Mouse (Mus musculus): ENCODE results near the gene Dock6. TPM values are rescaled to one million over a fixed set of nuclear protein-coding genes. Genes with fewer than 3 reads are reported as not detected.

Dock6 gene
- total and polyA plus RNA-seq, 3 experiments, result 0.79 to 3.6 (median 3.3) TPM

- no peak for TF ChIP-seq RCOR1 (conservative IDR thresholded peaks at IDR 0.05; ENCODE audit: low read depth, low read length)
- TF ChIP-seq MXI1 (IDR thresholded peaks at IDR 0.05; ENCODE audit: low read depth, low read length), result no peak
- TF ChIP-seq SIN3A (IDR thresholded peaks at IDR 0.05; ENCODE audit: low read length), result no peak
- no peak for TF ChIP-seq CTCF (conservative IDR thresholded peaks at IDR 0.05 in 1 of 2, IDR thresholded peaks at IDR 0.05 in 1 of 2; ENCODE audit: low read depth in 2 of 2, low read length in 2 of 2)
- peak; percentile 72; the same call in 1 of the 2 replicates for TF ChIP-seq MYC (IDR thresholded peaks at IDR 0.05; ENCODE audit: low read depth, low read length)
- TF ChIP-seq POLR2A (IDR thresholded peaks at IDR 0.05; ENCODE audit: low read depth, low read length), result no peak
These were observed 45.5 kb downstream of the Dock6 start (continued) for GRCm38 (mm10) chr9:21806976-21807375.

GRCm38 (mm10) chr9:21806363-21806762, 46.1 kb downstream of the Dock6 start:
- H3K9me3 ChIP-seq (replicated peaks; ENCODE audit: low read length), result no peaks in the 10 kb centered on the region
- H3K36me3 ChIP-seq (replicated peaks in 1 of 2; ENCODE audit: control insufficient read depth in 1 of 2, insufficient read depth in 1 of 2, low read length in 1 of 2), result peaks cover 0 to 4% of the 10 kb centered on the region in 2 experiments
- H3K4me1 ChIP-seq (ENCODE audit: control insufficient read depth in 1 of 2, insufficient read depth in 2 of 2), result peaks cover 10% of the 10 kb centered on the region in 2 experiments; a peak in 3 of 4 replicates
- in situ Hi-C loops (cut with MboI; ENCODE audit: low pct_ligation_motif_present, low pct_unique_long_range_greater_than_20kb, low sequenced_read_pairs), result no loop called here
- H3K27me3 ChIP-seq (replicated peaks), result peaks cover 2% of the 10 kb centered on the region
- no peak overlapping the region for H3K27ac ChIP-seq (ENCODE audit: insufficient read depth, low read depth)
- no peak overlapping the region for H3K9ac ChIP-seq (ENCODE audit: insufficient read depth, low read depth)
- no peak for TF ChIP-seq TCF12 (IDR thresholded peaks at IDR 0.05; ENCODE audit: low read depth, low read length)
- no peak for TF ChIP-seq MXI1 (IDR thresholded peaks at IDR 0.05; ENCODE audit: low read depth, low read length)
- no peak for TF ChIP-seq MAZ (IDR thresholded peaks at IDR 0.05; ENCODE audit: low read depth, low read length)
- TF ChIP-seq MYC (IDR thresholded peaks at IDR 0.05; ENCODE audit: low read depth, low read length), result no peak
- TF ChIP-seq TBP (conservative IDR thresholded peaks at IDR 0.05; ENCODE audit: low read depth, low read length), result no peak
- TF ChIP-seq MEF2A (IDR thresholded peaks at IDR 0.05; ENCODE audit: borderline replicate concordance, low read depth, low read length), result no peak
- TF ChIP-seq E2F4 (IDR thresholded peaks at IDR 0.05; ENCODE audit: insufficient replicate concordance, low read depth, low read length), result no peak
- no peak for TF ChIP-seq SIN3A (IDR thresholded peaks at IDR 0.05; ENCODE audit: low read length)
- TF ChIP-seq ZNF384 (IDR thresholded peaks at IDR 0.05; ENCODE audit: low read depth, low read length), result no peak
- no peak for TF ChIP-seq ZC3H11A (IDR thresholded peaks at IDR 0.05; ENCODE audit: low read depth, low read length)
- no peak for TF ChIP-seq USF2 (conservative IDR thresholded peaks at IDR 0.05; ENCODE audit: low read depth, low read length)
- TF ChIP-seq BHLHE40 (IDR thresholded peaks at IDR 0.05; ENCODE audit: low read depth, low read length), result no peak
- no peak for TF ChIP-seq ZKSCAN1 (IDR thresholded peaks at IDR 0.05; ENCODE audit: borderline replicate concordance, low read depth, low read length)
- TF ChIP-seq KAT2A (IDR thresholded peaks at IDR 0.05; ENCODE audit: insufficient replicate concordance, low read length), result no peak
- DNase-seq (ENCODE audit: extremely low read depth), result no peak
- no peaks in the 10 kb centered on the region for H3K79me2 ChIP-seq (replicated peaks; ENCODE audit: control insufficient read depth, extremely low read depth, insufficient read depth, poor library complexity, severe bottlenecking)
- H3K4me3 ChIP-seq (replicated peaks in 1 of 3; ENCODE audit: low read depth in 2 of 3, low read length in 2 of 3, poor library complexity in 1 of 3), result no peak overlapping the region
- H3K4me2 ChIP-seq (ENCODE audit: insufficient read depth, low read depth, poor library complexity, severe bottlenecking), result no peak overlapping the region
- dilution Hi-C loops (cut with MboI; ENCODE audit: extremely low pct_ligation_motif_present, extremely low pct_unique_long_range_greater_than_20kb, low sequenced_read_pairs), result no loop called here

GRCm38 (mm10) chr9:21803986-21804644, 48.3 kb downstream of the Dock6 start:
- no peak overlapping the region for H3K27ac ChIP-seq (ENCODE audit: insufficient read depth, low read depth)
- H3K4me2 ChIP-seq (ENCODE audit: insufficient read depth, low read depth, poor library complexity, severe bottlenecking), result no peak overlapping the region
- DNase-seq (ENCODE audit: extremely low read depth), result peak; percentile 81
- TF ChIP-seq NRF1 (IDR thresholded peaks at IDR 0.05; ENCODE audit: low read depth, low read length), result 0 out of 2 replicates have a peak, but pooled peaks have one; percentile 12
- TF ChIP-seq ELF1 (IDR thresholded peaks at IDR 0.05; ENCODE audit: low read depth, low read length), result no peak
- peak; percentile 79 for TF ChIP-seq SMC3 (IDR thresholded peaks at IDR 0.05; ENCODE audit: low read depth, low read length)
- TF ChIP-seq TCF12 (IDR thresholded peaks at IDR 0.05; ENCODE audit: low read depth, low read length), result peak; percentile 37; the same call in 1 of the 2 replicates
- no peak for TF ChIP-seq PAX5 (IDR thresholded peaks at IDR 0.05; ENCODE audit: low read length)
- peak; percentile 94 for TF ChIP-seq RAD21 (IDR thresholded peaks at IDR 0.05; ENCODE audit: low read depth, low read length)
- peak; percentile 45; the same call in 1 of the 2 replicates for TF ChIP-seq ETS1 (conservative IDR thresholded peaks at IDR 0.05; ENCODE audit: low read depth, low read length)
- TF ChIP-seq MEF2A (IDR thresholded peaks at IDR 0.05; ENCODE audit: borderline replicate concordance, low read depth, low read length), result 0 out of 2 replicates have a peak, but pooled peaks have one; percentile 19
- no peak for TF ChIP-seq IRF4 (IDR thresholded peaks at IDR 0.05; ENCODE audit: low read depth, low read length)
- peak; percentile 72 to 93 for TF ChIP-seq CTCF (conservative IDR thresholded peaks at IDR 0.05 in 1 of 2, IDR thresholded peaks at IDR 0.05 in 1 of 2; ENCODE audit: low read depth in 2 of 2, low read length in 2 of 2)
- H3K9me3 ChIP-seq (replicated peaks; ENCODE audit: low read length), result no peaks in the 10 kb centered on the region
- H3K4me1 ChIP-seq (ENCODE audit: control insufficient read depth in 1 of 2, insufficient read depth in 2 of 2), result peaks cover 10% of the 10 kb centered on the region in 2 experiments; a peak in 3 of 4 replicates
- no peaks in the 10 kb centered on the region for H3K79me2 ChIP-seq (replicated peaks; ENCODE audit: control insufficient read depth, extremely low read depth, insufficient read depth, poor library complexity, severe bottlenecking)
- dilution Hi-C loops (cut with MboI; ENCODE audit: extremely low pct_ligation_motif_present, extremely low pct_unique_long_range_greater_than_20kb, low sequenced_read_pairs), result no loop called here
- H3K27me3 ChIP-seq (replicated peaks), result peaks cover 8% of the 10 kb centered on the region
- peaks cover 0 to 1% of the 10 kb centered on the region in 2 experiments for H3K36me3 ChIP-seq (replicated peaks in 1 of 2; ENCODE audit: control insufficient read depth in 1 of 2, insufficient read depth in 1 of 2, low read length in 1 of 2)
- in situ Hi-C loops (cut with MboI; ENCODE audit: low pct_ligation_motif_present, low pct_unique_long_range_greater_than_20kb, low sequenced_read_pairs), result loop anchor here (5.0 kb wide), 1 partner anchor 112 kb away; no protein-coding TSS in a partner anchor
- H3K9ac ChIP-seq (ENCODE audit: insufficient read depth, low read depth), result no peak overlapping the region
- no peak overlapping the region for H3K4me3 ChIP-seq (replicated peaks in 1 of 3; ENCODE audit: low read depth in 2 of 3, low read length in 2 of 3, poor library complexity in 1 of 3)
